Mouse (Mus musculus) spleen, adult 2 months (tissue): ENCODE measurements at regions not wholly inside any gene's neighbourhood (a gene's known extent, or its start where the extent isn't known, plus 50 kb on each side); places are given as distances from the start of the nearest gene placed in this dataset.

Experiments
- DNase-seq, 2 experiments: peaks; one replicate each; pipeline versions ENCODE4 v3.0.0 to v3.0.0-alpha.2; 2012 to 2021; ENCODE audit warnings: low spot score in 2 of 2, low read depth in 1 of 2
- H3K27ac ChIP-seq: fragments of 200-500 bp; 2 replicates; pipeline ENCODE4 v1.5.1; 2012; ENCODE audit warnings: low read length, inconsistent platforms; ENCODE audit not compliant: insufficient read depth
- H3K27me3 ChIP-seq: fragments of 200-500 bp; 2 replicates; pipeline ENCODE4 v1.6.1; 2012; ENCODE audit warnings: mild to moderate bottlenecking, moderate library complexity, low read length, inconsistent platforms; ENCODE audit not compliant: control insufficient read depth, insufficient read depth
- H3K36me3 ChIP-seq: fragments of 200-500 bp; 2 replicates; pipeline ENCODE4 v1.6.1; 2012; ENCODE audit warnings: mild to moderate bottlenecking, low read length, inconsistent platforms; ENCODE audit not compliant: control insufficient read depth, insufficient read depth
- H3K4me1 ChIP-seq: fragments of 200-500 bp; 2 replicates; pipeline ENCODE4 v1.6.1; 2011; ENCODE audit warnings: inconsistent platforms; ENCODE audit not compliant: control insufficient read depth, insufficient read depth, insufficient read length
- H3K4me3 ChIP-seq: fragments of 200-500 bp; 2 replicates; pipeline ENCODE4 v1.5.1; 2011; ENCODE audit warnings: mild to moderate bottlenecking, inconsistent platforms; ENCODE audit not compliant: insufficient read depth, insufficient read length; ENCODE audit errors: extremely low read depth
- CTCF ChIP-seq: fragments of 200-500 bp; IDR thresholded peaks from 2 replicates; pipeline ENCODE4 v1.5.1; 2011; ENCODE audit warnings: mild to moderate bottlenecking, inconsistent platforms; ENCODE audit not compliant: insufficient read depth, insufficient read length, insufficient replicate concordance; ENCODE audit errors: extremely low read depth
- POLR2A ChIP-seq: fragments of 200-500 bp; IDR thresholded peaks from 2 replicates; pipeline ENCODE4 v1.6.1; 2011; ENCODE audit warnings: low read depth, low read length, inconsistent platforms
- WGBS: fragments of 180-500 bp; shearing (Covaris S2); methylation state at CpG from one replicate; pipeline ENCODE4 v1.1.7; 2018; 5-methylcytosine and 5-hydroxymethylcytosine counted together

- H3K27ac ChIP-seq: no peak overlapping the region
- no peaks in the 10 kb centered on the region for H3K36me3 ChIP-seq
- DNase-seq: no peak
- H3K4me1 ChIP-seq: no peaks in the 10 kb centered on the region
- no peaks in the 10 kb centered on the region for H3K27me3 ChIP-seq
- WGBS: 73% methylated on average over 17 of the region's 17 CpGs
- no peak overlapping the region for H3K4me3 ChIP-seq
- TF ChIP-seq POLR2A (no peak), CTCF (no peak)
Measured at GRCm38 (mm10) chr13:107371616-107372582, 350.0 kb upstream of the Kif2a start.

- no peaks in the 10 kb centered on the region for H3K4me1 ChIP-seq
- H3K27ac ChIP-seq: no peak overlapping the region
- no peak overlapping the region for H3K4me3 ChIP-seq
- no peak for DNase-seq
- H3K27me3 ChIP-seq: no peaks in the 10 kb centered on the region
- WGBS: 93% methylated on average over 9 of the region's 9 CpGs
- no peaks in the 10 kb centered on the region for H3K36me3 ChIP-seq
- TF ChIP-seq CTCF: no peak
Measured at GRCm38 (mm10) chr13:107367639-107368038, 345.7 kb upstream of the Kif2a start.

- Histone ChIP-seq H3K4me1 (no peaks in the 10 kb centered on the region), H3K27ac (no peak overlapping the region), H3K27me3 (no peaks in the 10 kb centered on the region), H3K36me3 (no peaks in the 10 kb centered on the region), H3K4me3 (no peak overlapping the region)
- TF ChIP-seq POLR2A (no peak), CTCF (no peak)
- WGBS: 88% methylated on average over 6 of the region's 6 CpGs
- DNase-seq: no peak
Measured at GRCm38 (mm10) chr13:107365766-107366165, 343.8 kb upstream of the Kif2a start.

GRCm38 (mm10) chr13:107365241-107365640 lies 343.3 kb upstream of the Kif2a start:
- no peak overlapping the region for H3K27ac ChIP-seq
- DNase-seq: no peak
- no peak overlapping the region for H3K4me3 ChIP-seq
- 79% methylated on average over 7 of the region's 7 CpGs for WGBS
- H3K27me3 ChIP-seq: no peaks in the 10 kb centered on the region
- no peaks in the 10 kb centered on the region for H3K4me1 ChIP-seq
- H3K36me3 ChIP-seq: no peaks in the 10 kb centered on the region
- no peak for TF ChIP-seq CTCF
- no peak for TF ChIP-seq POLR2A

GRCm38 (mm10) chr13:107362806-107363687 lies 341.1 kb upstream of the Kif2a start:
- no peaks in the 10 kb centered on the region for H3K36me3 ChIP-seq
- H3K4me1 ChIP-seq: no peaks in the 10 kb centered on the region
- no peak for DNase-seq
- no peak overlapping the region for H3K27ac ChIP-seq
- H3K4me3 ChIP-seq: no peak overlapping the region
- WGBS: 58% methylated on average over 8 of the region's 8 CpGs
- no peak for TF ChIP-seq POLR2A
- no peak for TF ChIP-seq CTCF
- H3K27me3 ChIP-seq: no peaks in the 10 kb centered on the region

- H3K4me3 ChIP-seq: no peak overlapping the region
- 91% methylated on average over 11 of the region's 11 CpGs for WGBS
- H3K36me3 ChIP-seq: no peaks in the 10 kb centered on the region
- DNase-seq: no peak
- no peak overlapping the region for H3K27ac ChIP-seq
- TF ChIP-seq CTCF (no peak), POLR2A (no peak)
- no peaks in the 10 kb centered on the region for H3K4me1 ChIP-seq
- no peaks in the 10 kb centered on the region for H3K27me3 ChIP-seq
Measured at GRCm38 (mm10) chr13:107340802-107341364, 319.0 kb upstream of the Kif2a start.

- Histone ChIP-seq H3K27me3 (no peaks in the 10 kb centered on the region), H3K36me3 (no peaks in the 10 kb centered on the region), H3K27ac (no peak overlapping the region), H3K4me3 (no peak overlapping the region), H3K4me1 (no peaks in the 10 kb centered on the region)
- WGBS: 92% methylated on average over 12 of the region's 12 CpGs
- no peak for DNase-seq
- TF ChIP-seq CTCF (no peak), POLR2A (no peak)
Measured at GRCm38 (mm10) chr13:107338111-107338510, 316.2 kb upstream of the Kif2a start.
